Mouse (Mus musculus): ENCODE results near the gene Wdr89.

- peak; percentile 20 for TF ChIP-seq CTCF (IDR thresholded peaks at IDR 0.05)
- TF ChIP-seq EP300 (IDR thresholded peaks at IDR 0.05): no peak
Measured at GRCm38 (mm10) chr12:75587501-75587900, 81.8 kb downstream of the Wdr89 start.

All from lung, postnatal 0 days (tissue).